ENCODE assay signal across 9 mouse cellular contexts in the genomic region with DNA sequence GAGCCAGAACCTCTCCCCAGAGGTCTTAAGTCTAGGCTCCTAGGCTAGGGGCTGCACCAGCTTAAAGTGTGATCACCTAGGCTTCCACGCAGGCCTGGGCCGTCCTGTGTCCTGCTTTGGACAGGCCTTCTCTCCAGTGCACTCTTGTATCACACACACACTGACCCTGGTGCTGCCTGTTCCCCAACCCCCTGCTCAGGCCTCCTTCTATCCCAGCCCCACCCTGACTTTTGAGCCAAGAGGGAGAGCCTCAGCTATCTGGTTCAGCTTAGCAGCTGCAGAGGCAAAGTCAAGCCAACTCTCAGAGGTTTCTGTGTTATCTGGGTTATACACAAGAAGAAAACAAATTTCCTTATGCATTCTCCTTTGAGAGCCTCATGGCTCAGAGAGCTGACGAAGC. TPM values are rescaled to one million over a fixed set of nuclear protein-coding genes. Genes with fewer than 3 reads are reported as not detected.
DNase-seq lines count a peak whose midpoint lies in the region; ATAC-seq and TF ChIP-seq lines count a peak whose summit lies in the region.
"Had no signal": no experiment of that assay in that cellular context is flagged by ENCODE, and none has a peak within 500 bp of the region (broad histone marks: within the 10 kb centered on the region; RNA-seq: fewer than 3 reads in every experiment).

No protein-coding gene starts in this region.

- no peaks in the 10 kb centered on the region for H3K36me3 ChIP-seq in limb, embryonic 14.5 days (ENCODE audit: control insufficient read depth, insufficient read depth, low read length)

- no peak overlapping the region for H3K27ac ChIP-seq in limb, embryonic 14.5 days (replicated peaks; ENCODE audit: low read depth, low read length)

- WGBS in limb, embryonic 14.5 days, result 84% methylated on average over 3 of the region's 3 CpGs

- DNase-seq in adrenal gland, adult 2 months, result peak; percentile 25
- no peak for DNase-seq in adrenal gland, adult 8-10 months
- peak; percentile 52 for DNase-seq in ovary, adult 18-20 months (ENCODE audit: low spot score)
- DNase-seq in ovary, postnatal 10 days (ENCODE audit: low spot score), result no peak
- DNase-seq in limb, embryonic 14.5 days (ENCODE audit: low spot score), result peak; percentile 58
- peak; percentile 72 to 74 for DNase-seq in urinary bladder, postnatal 4 days (ENCODE audit: low spot score in 2 of 2)
- DNase-seq in thymus, adult 18-20 months, result no peak
- DNase-seq in frontal cortex, postnatal 10 days (ENCODE audit: low spot score in 2 of 2), result no peak

- peak; percentile 28; the same call in 1 of the 2 replicates for ATAC-seq in limb, embryonic 14.5 days (ENCODE audit: low FRiP score, low read depth)
- ATAC-seq: Patski had no signal

- H3K27me3 ChIP-seq in limb, embryonic 14.5 days (ENCODE audit: control insufficient read depth, insufficient read depth, low read length), result no peaks in the 10 kb centered on the region

- no peak for TF ChIP-seq POLR2A in limb, embryonic 14.5 days (IDR thresholded peaks at IDR 0.05; ENCODE audit: borderline replicate concordance, extremely low read depth, insufficient read depth, insufficient read length)

- no peak overlapping the region for H3K9ac ChIP-seq in limb, embryonic 14.5 days (ENCODE audit: low read depth, low read length, severe bottlenecking)

- peaks cover 36% of the 10 kb centered on the region for H3K4me1 ChIP-seq in limb, embryonic 14.5 days (ENCODE audit: control insufficient read depth, insufficient read depth, low read length)

- no peak overlapping the region for H3K4me2 ChIP-seq in limb, embryonic 14.5 days (replicated peaks; ENCODE audit: low read depth, low read length, severe bottlenecking)

- H3K9me3 ChIP-seq in limb, embryonic 14.5 days (ENCODE audit: control insufficient read depth, low read length), result no peaks in the 10 kb centered on the region

- H3K4me3 ChIP-seq in limb, embryonic 14.5 days (replicated peaks; ENCODE audit: low read length), result no peak overlapping the region

RNA-seq across cellular contexts. Expression of gene Lrrc32, which starts 11.4 kb away (rescaled TPM):
- total RNA-seq in adrenal gland, adult 2 months (2021), result 10 to 100 TPM; 17.0 to 37.1 TPM
- 16.6 and 19.4 TPM in 2 replicates for polyA plus RNA-seq in adrenal gland, adult 2 months (2012; rRNA removed)
- 10 to 100 TPM; 17.4 to 34.0 (median 28.1) TPM for total RNA-seq in adrenal gland, adult 8-10 months (2022)
- polyA plus RNA-seq in limb, embryonic 14.5 days (2012; rRNA removed), result 12.3 and 16.1 TPM in 2 replicates
- 8.9 and 10.5 TPM in 2 replicates for polyA plus RNA-seq in limb, embryonic 14.5 days (2014; fragmentation: Nextera tagmentation; extraction: Ambion mirVana)

Comparison
In these comparisons a context has a peak if more than half of its experiments do, and no peak if none do; other contexts are left out.
1. DNase-seq: peak in adrenal gland, adult 2 months (single experiment), ovary, adult 18-20 months (single experiment), limb, embryonic 14.5 days (single experiment) and urinary bladder, postnatal 4 days (2 of 2); none in adrenal gland, adult 8-10 months (single experiment), ovary, postnatal 10 days (single experiment), thymus, adult 18-20 months (0 of 2) and frontal cortex, postnatal 10 days (0 of 2).